In the genomic region with DNA sequence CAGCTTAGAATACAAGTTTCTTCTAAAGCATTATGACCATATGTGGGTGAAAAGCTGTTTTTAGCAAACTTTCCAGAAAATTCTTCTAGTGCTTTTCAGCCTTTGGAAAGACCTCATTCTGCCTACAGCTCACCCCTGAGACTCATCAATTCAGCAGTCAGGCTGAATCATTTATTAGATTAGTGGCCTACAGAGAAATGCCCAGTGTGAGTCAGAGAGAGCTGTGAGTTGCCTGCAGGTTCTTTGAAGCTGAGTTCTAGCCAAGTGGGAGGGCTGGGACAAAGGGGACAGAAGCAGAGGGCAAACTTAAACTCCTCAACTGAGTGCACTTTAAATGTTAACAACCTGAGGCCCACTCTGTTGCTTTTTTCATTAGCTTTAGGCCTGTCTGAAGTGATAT, we compare ENCODE assay signal across 19 mouse cellular contexts. TPM values are rescaled to one million over a fixed set of nuclear protein-coding genes. Genes with fewer than 3 reads are reported as not detected.
DNase-seq lines count a peak whose midpoint lies in the region.
"Had no signal": no experiment of that assay in that cellular context is flagged by ENCODE, and none has a peak within 500 bp of the region (broad histone marks: within the 10 kb centered on the region; RNA-seq: fewer than 3 reads in every experiment).

No protein-coding gene starts in this region.

- DNase-seq in adrenal gland, adult (ENCODE audit: inconsistent age in 2 of 2, low spot score in 1 of 2), result peak; percentile 70 to 83
- DNase-seq in adrenal gland, postnatal 4 days (ENCODE audit: low spot score in 2 of 2), result no peak
- peak; percentile 79 for DNase-seq in Muller cell, postnatal 12 days (ENCODE audit: inconsistent ontology term)
- peak; percentile 37 for DNase-seq in adrenal gland, postnatal 10 days
- DNase-seq in fibroblast of lung, adult 2 months (ENCODE audit: low read depth), result peak; percentile 32
- DNase-seq in spleen, postnatal 4 days (ENCODE audit: low spot score in 2 of 2), result no peak
- no peak for DNase-seq in frontal cortex, adult 2 months (ENCODE audit: extremely low spot score in 1 of 2, low spot score in 1 of 2)
- no peak for DNase-seq in layer of hippocampus, adult 18-20 months (ENCODE audit: low spot score in 2 of 2)
- DNase-seq: cerebellum, adult 18-20 months; cerebellum, postnatal 25 days; embryo, embryonic 11 days; gastrocnemius, postnatal 10 days; heart, postnatal 4 days; kidney, adult 9 months; kidney, postnatal 25 days; lung, embryonic 14.5 days; lung, postnatal 36 days; spleen, adult 18-20 months; thymus, postnatal 14 days had no signal

RNA-seq across cellular contexts. Expression of a gene that starts 48.5 kb away (rescaled TPM):
- total RNA-seq in adrenal gland, postnatal 4 days (2021), result 10 to 100 TPM; 50.8 to 54.8 TPM
- total RNA-seq in adrenal gland, postnatal 10 days (2021), result 10 to 100 TPM; 29.4 to 36.3 TPM
- polyA plus RNA-seq in frontal cortex, adult 2 months (2012; rRNA removed), result 28.6 and 32.6 TPM in 2 replicates
- 10 to 100 TPM; 18.0 to 20.6 TPM for total RNA-seq in layer of hippocampus, adult 18-20 months (2021)

Comparison
In these comparisons a context has a peak if more than half of its experiments do, and no peak if none do; other contexts are left out.
1. DNase-seq: peak in adrenal gland, adult (2 of 2), Muller cell, postnatal 12 days (single experiment), adrenal gland, postnatal 10 days (single experiment) and fibroblast of lung, adult 2 months (single experiment); none in adrenal gland, postnatal 4 days (0 of 2), spleen, postnatal 4 days (0 of 2), frontal cortex, adult 2 months (0 of 2) and layer of hippocampus, adult 18-20 months (0 of 2).